Mouse (Mus musculus): ENCODE results near the gene Rnf215. TPM values are rescaled to one million over a fixed set of nuclear protein-coding genes. Genes with fewer than 3 reads are reported as not detected.
"Not testable (repeated sequence)": the region's sequence is repeated elsewhere in the genome, so short reads cannot be mapped to it uniquely, and the experiment has no call there.

Gene Rnf215
- total RNA-seq, 1 experiment, result 19.5 TPM

GRCm38 (mm10) chr11:4101851-4102250, 33.2 kb upstream of the Rnf215 start:
- no peaks in the 10 kb centered on the region for H3K9me3 ChIP-seq (ENCODE audit: control insufficient read depth, insufficient read depth, low read depth, low read length)
- in situ Hi-C loops (cut with MboI; ENCODE audit: low sequenced_read_pairs in 2 of 2, unreplicated experiment in 2 of 2), result no loop called here
- no peak for DNase-seq (ENCODE audit: low read depth, low spot score)
- H3K27ac ChIP-seq (ENCODE audit: insufficient read depth, low read depth, low read length, poor library complexity, severe bottlenecking), result no peak overlapping the region
- peaks cover 3% of the 10 kb centered on the region; the same call in 1 of the 2 replicates for H3K36me3 ChIP-seq (ENCODE audit: control insufficient read depth, insufficient read depth, low read length, poor library complexity, severe bottlenecking)
- H3K4me3 ChIP-seq (ENCODE audit: insufficient read depth in 1 of 2, low read depth in 1 of 2, low read length in 2 of 2, poor library complexity in 1 of 2, severe bottlenecking in 1 of 2), result no peak overlapping the region
- H3K4me1 ChIP-seq (ENCODE audit: control insufficient read depth in 2 of 2, insufficient read depth in 2 of 2, low read length in 2 of 2, poor library complexity in 1 of 2), result peaks cover 0 to 2% of the 10 kb centered on the region in 2 experiments; a peak in 1 of 4 replicates
- no peak overlapping the region for H3K9ac ChIP-seq (ENCODE audit: insufficient read depth, low read depth, low read length, poor library complexity, severe bottlenecking)
- TF ChIP-seq MAFK (IDR thresholded peaks at IDR 0.05; ENCODE audit: insufficient read depth, low read depth, low read length), result no peak
- TF ChIP-seq ZNF384 (IDR thresholded peaks at IDR 0.05; ENCODE audit: low read depth, low read length), result no peak
- no peak for TF ChIP-seq ZC3H11A (IDR thresholded peaks at IDR 0.05; ENCODE audit: borderline replicate concordance, low read depth, low read length)
- no peak for TF ChIP-seq HCFC1 (IDR thresholded peaks at IDR 0.05; ENCODE audit: borderline replicate concordance, insufficient read depth, low read length)
- TF ChIP-seq CHD2 (IDR thresholded peaks at IDR 0.05; ENCODE audit: low read depth, low read length), result no peak

- peaks cover 3% of the 10 kb centered on the region; the same call in 1 of the 2 replicates for H3K36me3 ChIP-seq (ENCODE audit: control insufficient read depth, insufficient read depth, low read length, poor library complexity, severe bottlenecking)
- H3K9ac ChIP-seq (ENCODE audit: insufficient read depth, low read depth, low read length, poor library complexity, severe bottlenecking), result no peak overlapping the region
- no peaks in the 10 kb centered on the region for H3K9me3 ChIP-seq (ENCODE audit: control insufficient read depth, insufficient read depth, low read depth, low read length)
- TF ChIP-seq ZC3H11A (IDR thresholded peaks at IDR 0.05; ENCODE audit: borderline replicate concordance, low read depth, low read length), result no peak
- TF ChIP-seq HCFC1 (IDR thresholded peaks at IDR 0.05; ENCODE audit: borderline replicate concordance, insufficient read depth, low read length), result no peak
- no peak for TF ChIP-seq CHD2 (IDR thresholded peaks at IDR 0.05; ENCODE audit: low read depth, low read length)
- no peak for TF ChIP-seq ZNF384 (IDR thresholded peaks at IDR 0.05; ENCODE audit: low read depth, low read length)
- TF ChIP-seq MAFK (IDR thresholded peaks at IDR 0.05; ENCODE audit: insufficient read depth, low read depth, low read length), result no peak
- in situ Hi-C loops (cut with MboI; ENCODE audit: low sequenced_read_pairs in 2 of 2, unreplicated experiment in 2 of 2), result no loop called here
- no peak overlapping the region for H3K4me3 ChIP-seq (ENCODE audit: insufficient read depth in 1 of 2, low read depth in 1 of 2, low read length in 2 of 2, poor library complexity in 1 of 2, severe bottlenecking in 1 of 2)
- no peak overlapping the region for H3K27ac ChIP-seq (ENCODE audit: insufficient read depth, low read depth, low read length, poor library complexity, severe bottlenecking)
- H3K4me1 ChIP-seq (ENCODE audit: control insufficient read depth in 2 of 2, insufficient read depth in 2 of 2, low read length in 2 of 2, poor library complexity in 1 of 2), result no peaks in the 10 kb centered on the region
- DNase-seq (ENCODE audit: low read depth, low spot score), result no peak
These were observed 31.5 kb upstream of the Rnf215 start for GRCm38 (mm10) chr11:4103522-4103921.

GRCm38 (mm10) chr11:4104989-4105388, 30.0 kb upstream of the Rnf215 start:
- DNase-seq (ENCODE audit: low read depth, low spot score), result no peak
- no peak for TF ChIP-seq ZC3H11A (IDR thresholded peaks at IDR 0.05; ENCODE audit: borderline replicate concordance, low read depth, low read length)
- no peak for TF ChIP-seq CHD2 (IDR thresholded peaks at IDR 0.05; ENCODE audit: low read depth, low read length)
- no peak for TF ChIP-seq MAFK (IDR thresholded peaks at IDR 0.05; ENCODE audit: insufficient read depth, low read depth, low read length)
- no peak for TF ChIP-seq HCFC1 (IDR thresholded peaks at IDR 0.05; ENCODE audit: borderline replicate concordance, insufficient read depth, low read length)
- TF ChIP-seq ZNF384 (IDR thresholded peaks at IDR 0.05; ENCODE audit: low read depth, low read length), result no peak
- in situ Hi-C loops (cut with MboI; ENCODE audit: low sequenced_read_pairs in 2 of 2, unreplicated experiment in 2 of 2), result no loop called here
- H3K4me3 ChIP-seq (ENCODE audit: insufficient read depth in 1 of 2, low read depth in 1 of 2, low read length in 2 of 2, poor library complexity in 1 of 2, severe bottlenecking in 1 of 2), result no peak overlapping the region
- H3K9ac ChIP-seq (ENCODE audit: insufficient read depth, low read depth, low read length, poor library complexity, severe bottlenecking), result no peak overlapping the region
- peaks cover 3% of the 10 kb centered on the region; the same call in 1 of the 2 replicates for H3K36me3 ChIP-seq (ENCODE audit: control insufficient read depth, insufficient read depth, low read length, poor library complexity, severe bottlenecking)
- H3K9me3 ChIP-seq (ENCODE audit: control insufficient read depth, insufficient read depth, low read depth, low read length), result no peaks in the 10 kb centered on the region
- no peak overlapping the region for H3K27ac ChIP-seq (ENCODE audit: insufficient read depth, low read depth, low read length, poor library complexity, severe bottlenecking)
- no peaks in the 10 kb centered on the region for H3K4me1 ChIP-seq (ENCODE audit: control insufficient read depth in 2 of 2, insufficient read depth in 2 of 2, low read length in 2 of 2, poor library complexity in 1 of 2)

- TF ChIP-seq ZC3H11A (IDR thresholded peaks at IDR 0.05; ENCODE audit: borderline replicate concordance, low read depth, low read length) (no peak), CHD2 (IDR thresholded peaks at IDR 0.05; ENCODE audit: low read depth, low read length) (no peak), ZNF384 (IDR thresholded peaks at IDR 0.05; ENCODE audit: low read depth, low read length) (no peak), HCFC1 (IDR thresholded peaks at IDR 0.05; ENCODE audit: borderline replicate concordance, insufficient read depth, low read length) (no peak), MAFK (IDR thresholded peaks at IDR 0.05; ENCODE audit: insufficient read depth, low read depth, low read length) (no peak)
- no peaks in the 10 kb centered on the region for H3K9me3 ChIP-seq (ENCODE audit: control insufficient read depth, insufficient read depth, low read depth, low read length)
- DNase-seq (ENCODE audit: low read depth, low spot score), result no peak
- no peak overlapping the region for H3K9ac ChIP-seq (ENCODE audit: insufficient read depth, low read depth, low read length, poor library complexity, severe bottlenecking)
- peaks cover 3% of the 10 kb centered on the region; the same call in 1 of the 2 replicates for H3K36me3 ChIP-seq (ENCODE audit: control insufficient read depth, insufficient read depth, low read length, poor library complexity, severe bottlenecking)
- no peaks in the 10 kb centered on the region for H3K4me1 ChIP-seq (ENCODE audit: control insufficient read depth in 2 of 2, insufficient read depth in 2 of 2, low read length in 2 of 2, poor library complexity in 1 of 2)
- no peak overlapping the region for H3K4me3 ChIP-seq (ENCODE audit: insufficient read depth in 1 of 2, low read depth in 1 of 2, low read length in 2 of 2, poor library complexity in 1 of 2, severe bottlenecking in 1 of 2)
- no peak overlapping the region for H3K27ac ChIP-seq (ENCODE audit: insufficient read depth, low read depth, low read length, poor library complexity, severe bottlenecking)
- in situ Hi-C loops (cut with MboI; ENCODE audit: low sequenced_read_pairs in 2 of 2, unreplicated experiment in 2 of 2), result no loop called here
These were observed 29.6 kb upstream of the Rnf215 start for GRCm38 (mm10) chr11:4105444-4105843.

DNA sequence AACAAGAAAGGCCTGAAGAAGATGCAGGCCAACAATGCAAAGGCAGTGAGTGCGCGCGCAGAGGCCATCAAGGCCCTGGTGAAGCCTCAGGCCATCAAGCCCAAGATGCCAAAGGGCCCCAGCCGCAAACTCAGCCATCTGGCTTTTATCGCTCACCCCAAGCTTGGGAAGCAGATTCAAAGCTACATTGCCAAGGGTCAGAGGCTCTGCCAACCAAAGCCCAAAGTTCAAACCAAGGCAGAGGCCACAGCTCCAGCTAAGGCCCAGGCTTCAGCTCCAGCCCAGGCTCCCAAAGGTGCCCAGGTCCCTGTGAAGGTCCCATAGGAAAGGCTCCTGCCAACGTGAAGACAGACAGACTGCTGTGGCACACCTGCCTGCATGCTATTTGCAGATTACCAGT, 27.1 kb upstream of the Rnf215 start:
- in situ Hi-C loops (cut with MboI; ENCODE audit: low sequenced_read_pairs in 2 of 2, unreplicated experiment in 2 of 2); DNase-seq (ENCODE audit: low read depth, low spot score); H3K4me3 ChIP-seq (ENCODE audit: insufficient read depth in 1 of 2, low read depth in 1 of 2, low read length in 2 of 2, poor library complexity in 1 of 2, severe bottlenecking in 1 of 2); H3K9ac ChIP-seq (ENCODE audit: insufficient read depth, low read depth, low read length, poor library complexity, severe bottlenecking); H3K4me1 ChIP-seq (ENCODE audit: control insufficient read depth in 2 of 2, insufficient read depth in 2 of 2, low read length in 2 of 2, poor library complexity in 1 of 2); H3K27ac ChIP-seq (ENCODE audit: insufficient read depth, low read depth, low read length, poor library complexity, severe bottlenecking); H3K36me3 ChIP-seq (ENCODE audit: control insufficient read depth, insufficient read depth, low read length, poor library complexity, severe bottlenecking); H3K9me3 ChIP-seq (ENCODE audit: control insufficient read depth, insufficient read depth, low read depth, low read length): not testable (repeated sequence)

All from ES-E14 (cell line).